Mouse (Mus musculus) testis, postnatal 10 days (tissue): ENCODE data around the gene Gm10964.

ENCODE experiments used
- DNase-seq: peaks from one replicate; pipeline ENCODE4 v3.0.0; 2021; ENCODE audit warnings: low spot score

Gene Gm10964

GRCm38 (mm10) chr3:103734696-103735519 is 4.3 kb upstream of the Gm10964 start:
- DNase-seq = no peak

- no peak for DNase-seq
These were observed 3.2 kb upstream of the Gm10964 start for GRCm38 (mm10) chr3:103735776-103736600.

DNA sequence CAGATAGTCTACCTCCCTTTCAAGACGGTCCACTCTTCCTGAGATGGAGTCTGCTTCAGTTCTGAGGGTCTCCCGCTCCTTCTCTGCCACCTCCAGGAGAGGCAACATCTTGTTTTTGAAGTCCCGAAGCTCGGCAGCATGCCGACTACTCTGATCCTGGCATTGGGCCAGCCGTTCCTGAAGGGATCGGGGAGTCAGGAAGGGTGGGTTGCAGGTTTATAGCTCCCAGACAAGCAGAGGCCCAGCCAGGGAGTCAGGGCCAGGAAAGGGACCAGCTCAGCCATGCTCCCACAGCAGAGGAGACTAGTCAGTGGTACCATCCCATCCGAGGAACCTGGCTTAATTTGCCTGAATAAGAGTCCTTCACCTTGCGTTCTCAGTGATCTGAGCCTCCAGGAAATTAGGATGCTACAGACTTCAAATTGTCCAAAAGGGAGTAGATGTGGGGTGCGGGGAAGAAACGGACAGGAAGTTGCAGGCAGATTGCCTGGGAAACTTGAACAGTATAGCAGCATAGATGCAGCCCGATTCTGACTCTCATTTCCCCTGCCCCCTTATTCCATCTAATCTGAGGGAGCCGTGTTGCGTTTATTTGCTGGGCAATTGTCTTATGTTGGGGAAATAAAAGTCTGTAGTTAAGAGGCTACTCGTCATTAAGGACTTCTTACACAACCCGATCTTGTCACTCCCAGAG is 2.0 kb upstream of the Gm10964 start:
- peak; percentile 77 for DNase-seq

- DNase-seq = peak; percentile 96
These were observed 1.2 kb upstream of the Gm10964 start, which contains the start of gene Olfml3 for GRCm38 (mm10) chr3:103737778-103738571. Olfml3 (minus strand) TSS chr3:103738001.

DNA sequence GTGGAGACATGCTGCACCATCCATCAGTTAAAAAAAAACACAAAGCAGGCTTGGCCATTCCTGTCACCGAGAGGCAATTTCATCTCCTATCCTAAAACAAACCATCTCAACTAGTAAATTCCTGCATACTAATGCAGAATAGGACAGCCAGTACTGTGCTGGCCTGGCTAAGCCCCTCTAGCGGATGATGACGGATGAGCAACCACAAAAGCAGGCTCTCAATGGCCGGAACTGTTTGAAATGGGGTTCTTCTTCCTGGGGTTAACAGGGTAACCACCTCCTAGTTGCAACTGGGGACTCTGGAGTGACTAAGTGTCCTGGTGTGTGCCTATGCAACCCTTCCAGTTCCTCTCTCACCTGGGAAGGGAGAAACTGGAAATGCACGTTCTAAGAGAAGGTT is 1.2 kb downstream of the Gm10964 start:
- no peak for DNase-seq

DNA sequence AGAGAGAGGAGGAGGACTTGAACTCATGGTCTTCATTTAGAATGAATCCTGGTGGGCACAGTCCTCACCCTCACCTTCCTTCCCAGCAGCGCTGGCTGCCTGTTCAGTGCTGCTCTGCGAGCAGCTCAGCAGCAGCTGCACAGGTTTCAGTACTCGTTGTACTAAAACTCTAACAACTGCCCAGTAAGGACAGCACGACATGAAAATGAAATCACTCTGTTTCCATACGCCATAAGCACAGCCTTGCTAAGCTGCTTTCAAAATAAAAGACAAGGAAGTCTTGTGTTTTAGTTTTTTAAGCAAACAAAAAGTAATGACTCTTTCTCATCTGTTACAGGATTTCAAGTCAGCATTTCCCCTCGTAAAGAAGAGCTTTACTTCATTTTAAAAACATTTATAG is 4.0 kb downstream of the Gm10964 start:
- no peak for DNase-seq

- no peak for DNase-seq
These were observed 6.0 kb downstream of the Gm10964 start for GRCm38 (mm10) chr3:103745001-103745770.

DNA sequence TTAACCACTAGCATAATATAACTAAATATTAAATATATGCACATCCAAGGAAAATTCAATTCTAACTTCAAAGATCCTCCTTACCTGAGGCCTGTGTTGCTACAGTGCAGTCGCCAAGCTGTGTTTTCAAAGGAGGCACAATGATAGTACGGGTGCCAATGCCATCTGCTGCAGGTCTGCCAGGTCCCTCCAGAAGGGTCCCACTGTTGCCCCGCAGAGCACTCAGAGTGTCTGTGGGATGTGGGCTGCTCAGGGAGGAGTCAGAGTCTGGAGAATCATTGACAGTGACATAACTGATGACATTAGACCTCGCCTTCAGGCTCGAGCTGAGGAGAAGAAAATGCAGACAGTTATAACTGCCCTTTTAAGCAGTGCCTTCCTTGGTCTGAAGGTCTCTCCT is 7.5 kb downstream of the Gm10964 start:
- no peak for DNase-seq

DNA sequence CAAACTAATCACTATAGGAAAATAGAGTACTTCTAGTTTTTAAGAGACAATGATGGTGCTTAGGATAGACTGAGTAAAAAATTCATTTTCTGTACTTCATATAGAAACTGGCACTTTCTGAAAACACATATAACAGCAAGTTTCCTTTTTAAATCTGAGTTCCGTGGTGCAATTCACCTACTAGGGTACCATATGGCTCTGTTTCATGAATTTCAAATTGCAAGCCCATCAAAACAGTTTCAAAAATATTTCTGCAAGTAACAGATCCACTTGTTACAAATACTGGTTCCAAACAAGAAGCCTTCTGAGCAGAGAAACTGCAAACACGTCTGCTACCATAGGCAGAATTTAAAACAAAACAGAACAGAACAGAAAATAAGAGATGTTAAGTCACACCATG is 12.4 kb downstream of the Gm10964 start:
- DNase-seq = no peak

DNA sequence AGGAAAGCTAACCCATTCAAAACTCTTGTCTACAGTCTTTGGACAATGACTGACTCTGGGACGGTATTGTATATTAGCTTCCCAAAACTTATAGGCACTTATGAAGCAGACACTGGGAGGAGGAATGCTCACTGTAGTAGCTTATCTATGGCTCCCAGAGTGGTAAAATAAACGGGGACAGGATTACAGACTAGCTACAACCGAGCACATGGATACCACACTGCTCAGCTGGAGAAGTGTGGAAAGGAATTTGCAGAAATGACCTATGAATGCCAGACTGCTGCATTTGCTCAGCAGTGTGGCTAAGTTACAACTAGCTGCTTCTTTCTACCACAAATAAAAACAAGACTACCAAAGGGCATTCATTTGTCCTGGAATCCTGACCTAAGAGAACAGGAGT is 16.2 kb downstream of the Gm10964 start:
- DNase-seq = peak; percentile 4

DNA sequence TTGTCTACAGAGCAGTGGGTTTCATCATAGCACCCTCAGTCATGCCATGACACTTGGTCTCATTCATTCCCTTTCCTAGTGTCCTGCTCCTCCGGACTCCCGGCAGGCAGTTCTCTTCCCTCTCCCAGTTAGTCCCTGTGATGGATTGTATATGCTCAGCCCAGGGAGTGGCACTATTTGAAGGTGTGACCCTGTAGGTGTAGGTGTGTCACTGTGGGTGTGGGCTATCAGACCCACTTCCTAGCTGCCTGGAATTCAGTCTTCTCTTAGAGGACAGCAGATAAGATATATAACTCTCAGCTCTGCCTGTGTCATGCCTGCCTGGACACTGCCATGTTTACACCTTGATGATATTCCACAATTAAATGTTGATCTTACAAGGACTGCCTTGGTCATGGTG is 17.8 kb downstream of the Gm10964 start:
- peak; percentile 7 for DNase-seq

DNA sequence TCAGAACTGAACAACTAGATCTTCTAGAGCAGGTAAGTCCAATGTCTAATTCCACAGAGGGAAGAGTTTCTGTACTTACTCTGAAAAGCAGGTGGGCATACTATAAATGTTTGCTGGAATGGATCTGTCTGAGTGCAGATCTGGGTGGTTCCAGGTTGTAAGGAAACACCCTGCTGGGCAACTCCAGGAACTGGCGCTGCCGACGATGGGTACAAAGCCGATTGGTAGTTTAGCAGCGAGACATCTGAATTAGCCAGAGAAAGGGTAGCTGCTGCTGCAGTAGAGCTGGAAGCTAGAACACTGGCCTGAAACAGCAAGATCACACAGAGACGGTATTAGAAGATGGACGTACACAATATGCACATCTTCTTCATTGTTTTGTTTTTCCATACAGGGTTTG is 19.3 kb downstream of the Gm10964 start:
- DNase-seq = no peak

GRCm38 (mm10) chr3:103759261-103759970 is 20.2 kb downstream of the Gm10964 start:
- DNase-seq = no peak

GRCm38 (mm10) chr3:103766789-103767188 is 27.6 kb downstream of the Gm10964 start:
- no peak for DNase-seq

- peak; percentile 54 for DNase-seq
These were observed 32.5 kb downstream of the Gm10964 start for GRCm38 (mm10) chr3:103771531-103772130.

GRCm38 (mm10) chr3:103772846-103773245 is 33.7 kb downstream of the Gm10964 start:
- DNase-seq = no peak

- no peak for DNase-seq
These were observed 34.3 kb downstream of the Gm10964 start for GRCm38 (mm10) chr3:103773508-103773907.

DNA sequence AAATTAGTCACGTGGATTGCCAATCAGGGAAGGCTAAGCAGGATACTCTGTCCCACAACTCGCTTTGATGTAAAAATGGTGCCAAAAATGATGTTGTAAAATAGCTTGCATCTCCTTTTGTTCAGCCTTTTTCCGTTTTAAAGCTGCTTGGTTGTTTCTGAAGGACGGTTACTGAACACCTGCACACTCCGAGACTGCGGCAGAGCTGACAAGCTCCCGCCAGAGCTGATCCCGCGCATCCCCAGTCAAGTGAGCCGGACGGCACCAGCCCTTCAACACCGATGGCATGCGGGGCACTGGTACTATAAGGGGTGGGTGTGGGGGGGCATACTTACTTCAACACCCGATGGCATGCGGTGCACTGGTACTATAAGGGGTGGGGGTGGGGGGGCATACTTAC is 34.8 kb downstream of the Gm10964 start:
- no peak for DNase-seq

DNA sequence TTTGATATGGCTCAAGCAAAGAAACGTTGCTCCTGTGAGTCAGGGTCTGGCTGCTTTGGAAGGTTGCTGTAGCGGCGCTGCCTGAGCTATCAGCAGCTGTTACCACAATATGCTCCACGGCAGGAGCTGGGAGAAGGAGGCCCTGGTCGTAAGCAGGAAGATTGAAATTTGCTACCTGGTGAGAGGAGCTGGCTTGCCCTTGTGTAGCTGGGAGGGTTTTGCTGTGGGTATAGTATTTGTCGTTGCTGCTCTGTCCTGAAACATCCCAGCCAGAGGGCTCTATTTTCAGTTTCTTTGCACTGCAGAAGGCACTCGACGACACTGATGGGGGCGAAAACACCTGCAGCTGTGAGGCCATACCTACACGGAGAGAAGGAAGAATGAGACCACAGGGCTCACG is 38.8 kb downstream of the Gm10964 start:
- no peak for DNase-seq

DNA sequence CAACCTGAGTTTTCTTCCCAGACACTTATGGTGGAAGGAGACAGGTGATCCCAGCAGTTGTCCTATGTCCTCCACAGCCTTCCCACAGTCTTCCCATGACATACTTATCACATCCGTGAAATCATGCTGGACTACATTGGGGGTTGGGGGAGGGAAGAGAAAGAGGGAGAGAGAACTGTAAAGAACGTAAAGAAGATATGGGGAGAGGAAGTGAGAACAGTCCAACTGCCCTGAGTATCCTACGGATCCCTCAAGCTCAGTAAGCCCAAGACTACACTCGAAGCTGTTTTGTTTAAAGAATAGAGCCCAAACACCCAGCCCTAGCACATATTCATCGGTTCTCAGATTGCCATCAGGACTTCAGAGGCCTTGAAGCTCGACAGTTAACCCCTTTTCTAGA is 39.5 kb downstream of the Gm10964 start:
- no peak for DNase-seq
